In the genomic region with DNA sequence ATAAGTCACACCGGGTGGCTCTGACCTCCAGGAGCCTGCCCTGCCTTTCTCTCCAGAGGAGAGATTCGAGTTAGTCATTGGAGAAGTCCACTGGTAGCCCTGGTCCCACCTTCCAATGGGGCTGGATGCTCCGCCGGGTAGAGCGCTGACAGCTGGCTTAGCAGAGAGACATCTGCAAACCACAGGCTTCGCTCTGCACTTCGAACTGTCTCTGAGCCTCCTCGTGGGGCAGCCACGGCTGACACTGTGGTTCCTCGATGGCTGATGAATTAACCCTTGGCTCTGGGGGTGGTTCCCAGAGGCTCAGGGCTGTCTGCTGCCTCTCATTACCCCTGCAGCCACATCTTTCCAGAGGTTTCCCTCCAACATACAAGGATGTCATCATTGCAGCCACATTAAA, we compare ENCODE assay signal across 19 mouse cellular contexts.
DNase-seq lines count a peak whose midpoint lies in the region; ATAC-seq and TF ChIP-seq lines count a peak whose summit lies in the region.
"Had no signal": no experiment of that assay in that cellular context is flagged by ENCODE, and none has a peak within 500 bp of the region (broad histone marks: within the 10 kb centered on the region; RNA-seq: fewer than 3 reads in every experiment).

No protein-coding gene starts in this region.

- H3K27ac ChIP-seq in embryonic facial prominence, embryonic 13.5 days, result no peak overlapping the region
- no peak overlapping the region for H3K27ac ChIP-seq in embryonic facial prominence, embryonic 10.5 days (replicated peaks)
- H3K27ac ChIP-seq in kidney, adult 2 months (ENCODE audit: insufficient read depth, low read depth, low read length), result no peak overlapping the region
- H3K27ac ChIP-seq in kidney, embryonic 14.5 days (ENCODE audit: low read depth, low read length), result no peak overlapping the region
- H3K27ac ChIP-seq in embryonic facial prominence, embryonic 14.5 days (replicated peaks; ENCODE audit: low read depth, low read length), result no peak overlapping the region
- no peak overlapping the region for H3K27ac ChIP-seq in hindbrain, postnatal 0 days
- H3K27ac ChIP-seq: forebrain, embryonic 15.5 days; hindbrain, embryonic 15.5 days had no signal

- H3K4me1 ChIP-seq in embryonic facial prominence, embryonic 13.5 days, result peaks cover 31% of the 10 kb centered on the region
- H3K4me1 ChIP-seq in embryonic facial prominence, embryonic 10.5 days, result peaks cover 37% of the 10 kb centered on the region
- no peaks in the 10 kb centered on the region for H3K4me1 ChIP-seq in kidney, adult 2 months (ENCODE audit: control insufficient read depth, insufficient read depth, low read length)
- no peaks in the 10 kb centered on the region for H3K4me1 ChIP-seq in kidney, embryonic 14.5 days (ENCODE audit: control insufficient read depth, insufficient read depth, low read length)
- H3K4me1 ChIP-seq in embryonic facial prominence, embryonic 14.5 days (ENCODE audit: control insufficient read depth, insufficient read depth, low read length), result peaks cover 7% of the 10 kb centered on the region; the same call in 1 of the 2 replicates
- no peaks in the 10 kb centered on the region for H3K4me1 ChIP-seq in hindbrain, postnatal 0 days (ENCODE audit: insufficient read depth, low read length)
- H3K4me1 ChIP-seq: forebrain, embryonic 15.5 days had no signal

- DNase-seq in embryonic facial prominence, embryonic 10.5 days (ENCODE audit: low spot score), result no peak
- peak; percentile 60 for DNase-seq in kidney, adult 2 months
- DNase-seq in embryonic facial prominence, embryonic 14.5 days (ENCODE audit: low spot score), result peak; percentile 49
- DNase-seq in kidney, postnatal 14 days, result peak; percentile 14
- DNase-seq in embryo, embryonic 10.5 days (ENCODE audit: low spot score), result no peak
- no peak for DNase-seq in hindbrain, postnatal 0 days (ENCODE audit: low spot score)
- DNase-seq: adrenal gland, adult 8-10 months; adrenal gland, postnatal 36 days; B cell, adult 2 months; cerebellum, adult 2 months; cerebellum, postnatal 10 days; gastrocnemius, postnatal 36 days had no signal

- no peak overlapping the region for H3K4me3 ChIP-seq in embryonic facial prominence, embryonic 13.5 days
- no peak overlapping the region for H3K4me3 ChIP-seq in embryonic facial prominence, embryonic 10.5 days
- no peak overlapping the region for H3K4me3 ChIP-seq in kidney, adult 2 months (ENCODE audit: insufficient read depth, low read depth, low read length)
- H3K4me3 ChIP-seq in kidney, embryonic 14.5 days (ENCODE audit: low read length), result no peak overlapping the region
- no peak overlapping the region for H3K4me3 ChIP-seq in embryonic facial prominence, embryonic 14.5 days (ENCODE audit: low read depth, low read length)
- no peak overlapping the region for H3K4me3 ChIP-seq in hindbrain, postnatal 0 days (ENCODE audit: low read length)
- H3K4me3 ChIP-seq: forebrain, embryonic 15.5 days; heart, embryonic 12.5 days; hindbrain, embryonic 15.5 days had no signal

- H3K36me3 ChIP-seq in embryonic facial prominence, embryonic 13.5 days, result no peaks in the 10 kb centered on the region
- no peaks in the 10 kb centered on the region for H3K36me3 ChIP-seq in embryonic facial prominence, embryonic 10.5 days (replicated peaks)
- no peaks in the 10 kb centered on the region for H3K36me3 ChIP-seq in kidney, adult 2 months (ENCODE audit: control insufficient read depth, insufficient read depth, low read length)
- H3K36me3 ChIP-seq in kidney, embryonic 14.5 days (ENCODE audit: control insufficient read depth, insufficient read depth, low read length), result no peaks in the 10 kb centered on the region
- H3K36me3 ChIP-seq in embryonic facial prominence, embryonic 14.5 days (ENCODE audit: control insufficient read depth, insufficient read depth, low read length), result no peaks in the 10 kb centered on the region
- H3K36me3 ChIP-seq in hindbrain, postnatal 0 days (ENCODE audit: insufficient read depth, low read length), result no peaks in the 10 kb centered on the region
- H3K36me3 ChIP-seq: forebrain, embryonic 15.5 days; G1E; heart, embryonic 12.5 days; hindbrain, embryonic 15.5 days had no signal

- no peak overlapping the region for H3K4me2 ChIP-seq in embryonic facial prominence, embryonic 13.5 days
- H3K4me2 ChIP-seq in kidney, embryonic 14.5 days (replicated peaks; ENCODE audit: low read depth, low read length), result no peak overlapping the region
- H3K4me2 ChIP-seq in embryonic facial prominence, embryonic 14.5 days (ENCODE audit: low read depth, low read length), result no peak overlapping the region
- no peak overlapping the region for H3K4me2 ChIP-seq in hindbrain, postnatal 0 days (ENCODE audit: low read depth, low read length)
- H3K4me2 ChIP-seq: forebrain, embryonic 15.5 days; heart, embryonic 12.5 days; hindbrain, embryonic 15.5 days had no signal

- H3K27me3 ChIP-seq in embryonic facial prominence, embryonic 13.5 days, result peaks cover 34% of the 10 kb centered on the region
- H3K27me3 ChIP-seq in embryonic facial prominence, embryonic 10.5 days (replicated peaks; ENCODE audit: low read depth, poor library complexity, severe bottlenecking), result 0 out of 2 replicates have a peak, but pooled peaks cover 10% of the 10 kb centered on the region
- H3K27me3 ChIP-seq in kidney, adult 2 months (replicated peaks; ENCODE audit: control insufficient read depth, insufficient read depth, low read length), result no peaks in the 10 kb centered on the region
- no peaks in the 10 kb centered on the region for H3K27me3 ChIP-seq in kidney, embryonic 14.5 days (ENCODE audit: control insufficient read depth, insufficient read depth, low read length)
- H3K27me3 ChIP-seq in embryonic facial prominence, embryonic 14.5 days (replicated peaks; ENCODE audit: control insufficient read depth, insufficient read depth, low read length), result no peaks in the 10 kb centered on the region
- no peaks in the 10 kb centered on the region for H3K27me3 ChIP-seq in hindbrain, postnatal 0 days (ENCODE audit: insufficient read depth, low read length)
- H3K27me3 ChIP-seq: forebrain, embryonic 15.5 days; heart, embryonic 12.5 days; hindbrain, embryonic 15.5 days had no signal

- no peaks in the 10 kb centered on the region for H3K9me3 ChIP-seq in embryonic facial prominence, embryonic 13.5 days
- H3K9me3 ChIP-seq in embryonic facial prominence, embryonic 10.5 days, result no peaks in the 10 kb centered on the region
- no peaks in the 10 kb centered on the region for H3K9me3 ChIP-seq in kidney, embryonic 14.5 days (ENCODE audit: control insufficient read depth, low read length)
- H3K9me3 ChIP-seq in embryonic facial prominence, embryonic 14.5 days (ENCODE audit: control insufficient read depth, low read length), result no peaks in the 10 kb centered on the region
- no peaks in the 10 kb centered on the region for H3K9me3 ChIP-seq in hindbrain, postnatal 0 days (ENCODE audit: low read length)
- H3K9me3 ChIP-seq: forebrain, embryonic 15.5 days; heart, embryonic 12.5 days; hindbrain, embryonic 15.5 days had no signal

- TF ChIP-seq POLR2A in kidney, adult 2 months (IDR thresholded peaks at IDR 0.05; ENCODE audit: low read depth, low read length), result no peak

- 45% methylated on average over 10 of the region's 10 CpGs for WGBS in embryonic facial prominence, embryonic 13.5 days
- WGBS in embryonic facial prominence, embryonic 10.5 days, result 68% methylated on average over 10 of the region's 10 CpGs
- 57% methylated on average over 10 of the region's 10 CpGs for WGBS in kidney, adult 2 months
- 55% methylated on average over 10 of the region's 10 CpGs for WGBS in kidney, embryonic 14.5 days
- WGBS in embryonic facial prominence, embryonic 14.5 days, result 41% methylated on average over 10 of the region's 10 CpGs
- WGBS in hindbrain, postnatal 0 days, result 60% methylated on average over 10 of the region's 10 CpGs

- H3K9ac ChIP-seq in embryonic facial prominence, embryonic 13.5 days, result no peak overlapping the region
- no peak overlapping the region for H3K9ac ChIP-seq in kidney, embryonic 14.5 days (ENCODE audit: low read depth, low read length)
- no peak overlapping the region for H3K9ac ChIP-seq in embryonic facial prominence, embryonic 14.5 days (ENCODE audit: low read depth, low read length)
- no peak overlapping the region for H3K9ac ChIP-seq in hindbrain, postnatal 0 days (replicated peaks; ENCODE audit: low read length)
- H3K9ac ChIP-seq: forebrain, embryonic 15.5 days; heart, embryonic 12.5 days; hindbrain, embryonic 15.5 days had no signal

- 0 out of 2 replicates have a peak, but pooled peaks have one; percentile 43 for ATAC-seq in embryonic facial prominence, embryonic 13.5 days (ENCODE audit: insufficient number of reproducible peaks, insufficient read depth, low FRiP score, low TSS enrichment, low read depth)
- no peak for ATAC-seq in kidney, embryonic 14.5 days (ENCODE audit: low FRiP score, low TSS enrichment)
- ATAC-seq in embryonic facial prominence, embryonic 14.5 days (ENCODE audit: low read depth), result no peak
- ATAC-seq in hindbrain, postnatal 0 days, result no peak
- ATAC-seq: CD4-positive, CD25-positive, alpha-beta regulatory T cell, adult 4 months; forebrain, embryonic 15.5 days had no signal

- TF ChIP-seq CTCF in kidney, adult 2 months (conservative IDR thresholded peaks at IDR 0.05; ENCODE audit: insufficient read depth, insufficient read length, low read depth, low read length), result no peak
- no peak for TF ChIP-seq CTCF in hindbrain, postnatal 0 days (IDR thresholded peaks at IDR 0.05; ENCODE audit: low read depth)

Comparison
In these comparisons a context has a peak if more than half of its experiments do, and no peak if none do; other contexts are left out.
1. DNase-seq: peak in kidney, adult 2 months (single experiment), embryonic facial prominence, embryonic 14.5 days (single experiment) and kidney, postnatal 14 days (single experiment); none in embryonic facial prominence, embryonic 10.5 days (single experiment), embryo, embryonic 10.5 days (single experiment) and hindbrain, postnatal 0 days (single experiment).